Mouse (Mus musculus) right cerebral cortex, postnatal 10 days (tissue): ENCODE measurements around the gene Fbxo22.
"Not testable (repeated sequence)": the region's sequence is repeated elsewhere in the genome, so short reads cannot be mapped to it uniquely, and the experiment has no call there.

Experiments
- DNase-seq, 2 experiments: peaks; one replicate each; pipeline ENCODE4 v3.0.0; 2021; ENCODE audit warnings: low spot score in 2 of 2

Gene Fbxo22

DNA sequence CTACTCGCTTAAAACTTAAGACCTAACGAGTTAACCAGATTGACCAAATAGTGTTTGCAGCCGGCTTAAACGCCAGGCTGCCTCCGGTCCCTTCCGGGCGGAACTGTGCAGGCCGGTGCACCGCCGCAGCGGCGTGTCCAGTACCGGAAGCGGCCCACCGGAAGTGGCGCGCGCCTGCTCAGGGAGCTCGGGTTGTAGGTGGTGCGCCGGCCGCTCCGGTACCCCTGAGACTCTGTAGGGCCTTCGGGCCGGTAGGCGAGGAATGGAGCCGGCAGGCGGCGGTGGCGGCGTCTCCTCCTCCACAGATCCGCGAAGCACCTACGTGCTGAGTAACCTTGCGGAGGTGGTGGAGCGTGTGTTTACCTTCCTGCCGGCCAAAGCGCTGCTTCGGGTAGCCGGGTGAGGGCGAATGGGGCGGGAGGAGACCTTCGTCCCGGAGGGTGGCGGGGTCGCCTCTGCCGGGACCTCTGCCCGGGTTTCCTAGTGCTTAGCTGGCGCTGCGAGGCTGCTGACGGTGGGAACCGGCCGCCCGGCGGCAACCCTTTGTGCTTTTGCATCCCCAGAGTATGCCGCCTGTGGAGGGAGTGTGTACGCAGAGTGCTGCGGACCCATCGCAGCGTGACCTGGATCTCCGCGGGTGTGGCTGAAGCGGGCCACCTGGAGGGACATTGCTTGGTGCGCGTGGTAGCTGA, at the start of gene Fbxo22:
TSS of gene Fbxo22 (plus strand) at position 136 of the 692 bp plus-strand sequence.
- DNase-seq: peak; percentile 92

DNA sequence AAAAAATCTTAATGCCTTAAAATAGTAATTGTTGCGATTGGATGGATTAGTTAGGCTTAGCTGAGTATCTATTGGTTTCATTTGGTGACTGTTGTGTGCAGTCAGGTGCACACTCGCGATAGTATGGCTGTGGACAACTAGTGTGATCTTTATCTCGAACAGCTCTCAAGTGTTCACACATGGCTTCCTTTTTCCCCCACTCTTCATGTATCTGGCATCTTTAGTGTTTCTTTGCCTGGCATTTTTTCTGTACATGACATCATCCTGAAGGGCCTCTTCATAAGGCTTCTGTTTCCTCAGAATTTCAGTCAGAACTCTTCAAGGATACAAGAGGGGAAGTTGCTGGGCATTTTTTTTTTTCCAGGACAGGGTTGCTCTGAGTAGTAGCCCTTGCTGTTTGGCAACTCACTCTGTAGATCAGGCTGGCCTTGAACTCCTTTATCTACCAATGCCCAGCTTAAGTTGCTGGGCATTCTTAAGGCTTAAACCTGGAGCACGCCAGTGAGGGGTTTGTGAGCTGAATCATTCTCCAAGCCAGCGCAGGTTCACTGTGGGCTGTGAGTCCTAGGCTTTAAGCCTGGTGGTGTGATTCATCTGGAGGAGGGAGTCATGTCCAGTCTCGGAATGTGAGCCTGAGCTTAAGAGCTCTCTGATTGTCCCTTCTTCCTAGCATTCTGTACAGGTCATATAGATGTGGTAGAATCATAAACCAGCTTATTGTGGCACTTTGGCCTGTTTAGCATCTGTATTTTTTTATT, 37.9 kb upstream of the Fbxo22 start:
- DNase-seq: no peak

DNA sequence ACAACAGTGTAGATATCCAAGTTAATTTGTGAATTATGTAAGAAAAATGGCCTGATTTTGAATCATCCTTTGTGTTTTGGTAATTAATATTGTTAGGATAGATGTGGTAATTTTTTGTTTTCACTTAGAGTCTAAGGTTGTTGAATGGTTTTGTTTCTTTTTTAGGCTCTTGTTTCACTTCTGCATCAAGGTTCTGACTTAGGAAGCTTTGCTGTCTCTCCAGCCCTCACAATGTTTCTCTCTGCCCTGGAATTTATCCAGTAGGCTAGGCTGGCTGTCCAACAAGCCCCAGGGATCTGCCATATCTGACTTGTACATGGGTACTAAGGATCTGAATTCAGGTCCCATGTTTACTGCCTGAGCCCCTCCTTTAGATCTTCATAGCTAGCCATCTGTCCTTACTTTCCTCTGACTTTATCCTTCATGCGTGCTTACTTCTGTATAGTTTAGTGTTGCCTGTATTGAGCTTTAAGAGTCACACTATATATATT, 36.5 kb upstream of the Fbxo22 start:
- no peak for DNase-seq

DNA sequence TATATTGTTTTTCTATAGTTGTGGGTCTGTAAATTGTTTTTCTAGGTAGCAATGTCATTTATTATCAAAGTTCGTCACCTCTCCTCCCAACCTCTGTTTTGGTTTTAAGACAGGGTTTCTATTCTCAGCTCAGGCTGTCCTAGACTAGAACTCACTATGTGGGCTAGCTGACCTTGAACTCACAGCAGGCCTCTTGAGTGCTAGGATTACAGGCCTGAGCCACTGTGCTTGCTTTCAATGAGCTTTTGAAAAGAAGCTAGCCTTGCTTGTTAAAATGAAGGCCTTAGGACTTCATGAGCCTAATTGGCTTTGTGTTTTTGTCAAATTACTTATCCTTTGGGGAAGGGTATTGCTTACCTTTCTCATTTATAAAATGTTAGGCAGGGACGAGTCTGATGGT, 34.5 kb upstream of the Fbxo22 start:
- DNase-seq: no peak

GRCm38 (mm10) chr9:55195876-55196275, 12.8 kb upstream of the Fbxo22 start:
- DNase-seq: no peak

- no peak for DNase-seq
Observed at GRCm38 (mm10) chr9:55198260-55198659, 10.5 kb upstream of the Fbxo22 start.

GRCm38 (mm10) chr9:55199348-55199747, 9.4 kb upstream of the Fbxo22 start:
- peak; percentile 36 to 62 for DNase-seq

DNA sequence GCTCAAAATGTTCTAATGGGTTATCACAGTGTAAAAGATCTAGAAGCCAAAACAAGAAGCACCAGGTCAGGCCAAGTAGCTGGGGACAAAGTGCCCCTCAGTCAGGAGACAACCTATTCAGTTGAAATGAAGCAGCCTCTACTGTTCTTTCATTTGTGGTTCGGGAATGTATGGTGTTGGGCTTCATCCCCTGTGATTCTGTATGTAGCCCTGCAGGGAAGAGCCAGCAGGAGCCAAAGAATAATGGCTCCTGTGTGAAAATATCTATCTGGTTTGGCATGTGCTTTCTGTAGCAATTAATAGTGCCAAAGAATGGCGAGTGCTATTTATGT, 301 bp upstream of the Fbxo22 start:
- no peak for DNase-seq

DNA sequence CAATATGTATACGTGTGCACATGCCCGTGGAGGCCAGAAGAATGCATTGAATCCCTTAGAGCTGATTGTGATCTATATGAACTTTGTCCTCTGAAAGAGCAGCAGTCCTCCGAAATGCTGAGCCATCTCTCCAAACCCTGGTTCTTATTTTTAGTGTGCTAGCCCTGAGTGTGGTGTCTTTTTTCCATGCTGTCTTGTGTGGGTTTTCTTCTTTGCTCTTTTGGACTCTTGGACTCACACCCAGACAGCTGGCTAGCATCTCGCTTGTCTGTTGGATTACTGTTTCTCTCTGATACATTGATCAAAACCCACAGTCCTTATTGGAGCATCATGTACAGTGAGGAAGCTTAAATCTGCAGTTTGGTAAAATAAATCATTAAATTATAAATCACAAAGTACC, 2.9 kb downstream of the Fbxo22 start:
- DNase-seq: no peak

DNA sequence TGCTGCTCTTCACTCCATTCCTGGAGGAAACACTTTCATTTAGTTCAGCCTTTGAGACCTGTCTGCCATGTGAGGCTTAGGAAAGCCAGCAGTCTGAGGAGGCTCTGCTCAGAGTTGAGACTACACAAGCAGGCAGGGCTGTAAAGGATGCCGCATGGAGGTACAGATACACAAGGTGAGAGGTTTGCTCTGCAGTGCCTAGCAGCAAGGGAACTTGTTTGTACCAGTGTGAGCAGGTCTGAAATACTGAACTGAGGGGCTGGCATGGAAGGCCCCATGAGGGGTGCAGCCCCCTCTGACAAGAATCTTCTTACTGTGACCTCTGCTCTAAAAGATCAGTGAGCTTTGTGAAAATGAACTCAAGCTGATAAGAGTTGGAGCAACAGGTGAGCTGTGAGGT, 4.7 kb downstream of the Fbxo22 start:
- DNase-seq: no peak

GRCm38 (mm10) chr9:55215056-55215455, 6.3 kb downstream of the Fbxo22 start:
- DNase-seq: no peak

DNA sequence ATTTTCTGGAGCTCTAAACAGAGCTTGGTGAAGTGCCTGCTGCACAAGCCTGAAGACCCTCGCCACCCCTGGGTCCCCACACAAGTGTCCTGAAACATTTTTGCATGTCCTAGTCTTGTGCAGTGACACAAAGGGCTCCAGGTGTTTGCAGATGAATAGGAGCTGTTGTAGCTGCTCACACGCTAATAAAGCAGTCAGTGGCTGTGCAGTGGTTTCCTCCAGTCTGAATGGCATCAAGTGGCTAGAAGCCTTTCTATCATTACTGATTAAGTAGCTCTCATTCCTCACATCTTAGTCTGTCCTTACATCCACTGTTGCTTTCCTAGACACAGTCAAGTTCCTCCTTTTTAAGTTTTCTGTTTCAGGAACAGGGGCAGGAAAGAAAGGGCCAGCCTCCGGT, 6.9 kb downstream of the Fbxo22 start:
- DNase-seq: no peak

GRCm38 (mm10) chr9:55216078-55216477, 7.4 kb downstream of the Fbxo22 start:
- DNase-seq: no peak

DNA sequence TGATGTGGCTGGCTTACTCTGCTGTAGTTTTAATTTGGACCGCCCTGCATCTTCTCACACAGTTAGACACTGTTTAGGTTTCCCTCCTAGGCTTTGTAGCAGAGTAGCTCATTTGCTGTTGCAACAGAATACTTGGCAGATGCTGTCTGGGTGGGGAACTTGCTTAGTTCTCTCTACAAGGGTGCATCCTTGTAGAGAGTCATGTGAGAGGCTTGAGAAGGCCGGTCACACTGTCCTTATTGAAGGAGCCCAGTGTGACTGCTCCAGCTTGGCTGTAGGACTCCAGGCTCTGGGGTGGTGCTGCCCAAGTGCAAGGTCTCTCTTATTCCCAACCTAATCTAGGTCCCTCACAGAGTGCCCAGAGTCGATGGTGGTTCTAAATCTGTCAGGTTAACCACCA, 8.7 kb downstream of the Fbxo22 start:
- DNase-seq: no peak

DNA sequence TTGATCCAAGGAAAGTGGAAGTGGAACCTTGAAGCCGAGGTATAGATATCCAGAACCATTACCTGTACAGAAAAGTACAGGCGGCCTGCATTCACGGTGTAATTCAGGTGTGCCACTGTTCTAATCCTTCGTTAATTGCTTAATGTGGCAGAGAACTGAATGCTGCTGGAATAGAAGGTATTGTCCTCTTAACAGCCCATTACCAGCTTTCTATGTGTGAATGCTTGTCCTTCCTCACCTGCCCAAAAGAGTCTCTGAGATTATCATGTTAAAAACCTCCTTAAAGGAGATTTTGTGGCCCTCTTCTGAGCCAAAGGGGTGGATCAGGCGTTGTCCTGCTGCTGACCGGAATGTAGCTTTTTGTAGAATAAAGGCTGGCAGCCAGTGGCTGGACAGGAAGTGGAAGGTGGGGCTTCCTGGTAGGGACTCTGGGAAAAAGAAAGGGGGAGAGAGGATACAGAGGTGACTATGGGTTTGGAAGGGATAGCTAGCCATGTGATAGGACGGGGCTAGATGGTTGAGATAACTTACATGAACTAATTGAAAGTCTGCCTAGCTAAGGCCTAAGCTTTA, 16.5 kb downstream of the Fbxo22 start:
- DNase-seq: no peak

DNA sequence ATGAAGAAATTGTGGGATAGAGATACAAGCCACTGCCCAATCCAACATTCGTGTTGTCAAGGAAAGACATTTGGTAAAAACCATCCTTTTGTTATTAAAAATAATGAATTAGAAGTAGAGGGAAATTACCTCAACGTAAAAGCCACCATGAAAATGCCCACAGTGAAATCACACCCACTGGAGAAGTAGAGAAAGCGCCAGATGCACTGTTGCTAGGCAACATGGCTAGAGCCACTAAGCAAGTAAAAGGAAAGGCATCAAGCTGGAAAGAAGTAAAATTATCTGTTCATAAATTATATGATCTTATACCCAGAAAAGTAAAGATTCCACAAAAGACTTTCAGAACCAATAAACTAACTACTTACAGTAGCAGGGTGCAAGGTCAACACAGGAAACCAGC, 17.5 kb downstream of the Fbxo22 start:
- DNase-seq: peak; percentile 53 to 79

DNA sequence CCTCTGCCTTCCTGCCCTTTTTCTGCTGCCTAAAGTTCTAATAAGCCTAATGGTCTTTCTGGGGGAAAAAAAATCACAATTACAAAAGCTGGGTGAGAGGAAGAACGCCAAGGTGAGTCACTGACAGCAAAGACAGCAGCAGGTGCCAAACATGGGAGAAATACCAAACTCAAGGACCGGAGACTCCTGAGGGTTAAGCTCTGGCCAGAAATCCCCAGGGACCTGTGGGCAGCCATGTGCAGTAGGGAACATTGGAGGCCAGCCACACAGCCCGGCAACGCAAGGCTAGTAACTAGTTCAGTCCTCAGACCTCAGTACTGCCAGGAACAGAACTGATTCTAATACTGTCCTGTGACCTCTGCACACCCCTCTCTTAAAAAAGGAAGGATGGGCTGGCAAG, 19.4 kb downstream of the Fbxo22 start:
- no peak for DNase-seq

GRCm38 (mm10) chr9:55229010-55229409, 20.3 kb downstream of the Fbxo22 start:
- DNase-seq: no peak

DNA sequence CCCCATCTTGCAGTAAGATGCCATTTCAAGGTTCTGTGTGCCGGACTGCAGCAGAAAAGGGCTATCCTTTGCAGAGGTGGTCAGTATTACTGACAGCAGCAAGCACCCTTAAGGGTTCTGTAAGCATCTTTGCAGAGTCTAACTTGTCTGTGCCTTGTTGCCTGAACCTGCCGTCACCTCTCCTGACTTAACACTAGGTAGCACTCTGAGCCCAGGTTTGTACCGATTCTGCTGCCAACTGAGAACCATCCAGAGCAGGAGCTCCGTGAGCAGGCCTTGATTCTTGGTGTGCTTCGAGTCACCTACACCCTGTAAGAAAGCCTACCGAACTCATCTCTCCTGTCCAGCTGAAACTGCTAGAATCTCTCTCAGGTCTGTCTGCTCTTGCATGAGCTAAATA, 22.8 kb downstream of the Fbxo22 start:
- DNase-seq: peak in 1 of 2 experiments; percentile 43

DNA sequence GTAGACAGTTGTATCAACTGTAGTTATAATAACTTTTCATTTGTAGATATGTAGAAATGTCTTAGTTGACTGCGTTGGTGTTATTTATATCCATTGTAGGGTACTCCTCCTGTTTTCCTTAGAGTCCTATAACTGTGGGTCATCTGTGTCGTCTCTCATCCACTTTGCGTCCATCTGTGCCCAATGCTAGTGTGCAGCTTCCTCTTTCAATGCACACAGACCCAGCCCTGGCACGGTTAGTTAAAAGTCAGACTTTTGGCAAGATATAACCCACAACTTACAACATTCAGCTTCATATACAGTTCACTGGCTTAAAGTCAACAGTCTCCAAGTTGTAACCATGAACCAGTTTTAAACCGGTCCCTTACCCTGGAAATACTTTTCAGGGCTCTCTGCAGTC, 23.4 kb downstream of the Fbxo22 start:
- DNase-seq: no peak

DNA sequence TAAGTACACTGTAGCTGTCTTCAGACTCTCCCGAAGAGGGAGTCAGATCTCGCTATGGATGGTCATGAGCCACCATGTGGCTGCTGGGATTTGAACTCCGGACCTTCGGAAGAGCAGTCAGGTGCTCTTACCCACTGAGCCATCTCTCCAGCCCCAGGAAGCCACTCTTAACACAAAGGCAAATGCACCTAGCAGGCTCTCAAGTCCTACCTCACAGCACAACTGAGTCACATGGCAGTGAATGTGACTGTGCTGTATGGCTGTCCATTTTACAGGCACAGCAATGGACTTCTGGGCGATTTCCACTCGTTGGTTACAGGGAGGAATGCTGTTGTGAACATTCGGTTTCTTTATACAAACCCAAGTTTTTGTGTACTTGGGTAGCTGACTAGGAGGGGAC, 23.9 kb downstream of the Fbxo22 start:
- no peak for DNase-seq

DNA sequence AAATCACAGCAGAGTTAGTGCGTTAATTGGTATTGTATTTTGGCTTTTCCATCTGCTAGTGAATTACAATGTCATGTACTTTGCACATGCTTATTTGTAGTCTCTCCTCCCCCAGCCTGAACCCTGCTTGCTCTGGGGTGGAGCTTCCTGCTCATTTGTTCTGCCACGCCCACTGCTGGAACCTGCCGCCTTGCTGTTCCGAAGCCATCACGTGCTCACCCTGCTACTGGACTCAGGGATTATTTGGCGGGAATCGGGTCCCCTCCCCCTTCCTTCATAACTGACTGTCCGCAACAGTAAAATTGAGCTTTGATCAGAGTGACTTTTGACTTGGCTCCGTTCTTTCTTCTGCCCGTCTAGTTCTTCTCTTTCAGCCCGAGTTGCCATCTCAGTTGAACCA, 24.4 kb downstream of the Fbxo22 start:
- not testable (repeated sequence) for DNase-seq
